ENCODE assay signal across 25 mouse cellular contexts in the genomic region with DNA sequence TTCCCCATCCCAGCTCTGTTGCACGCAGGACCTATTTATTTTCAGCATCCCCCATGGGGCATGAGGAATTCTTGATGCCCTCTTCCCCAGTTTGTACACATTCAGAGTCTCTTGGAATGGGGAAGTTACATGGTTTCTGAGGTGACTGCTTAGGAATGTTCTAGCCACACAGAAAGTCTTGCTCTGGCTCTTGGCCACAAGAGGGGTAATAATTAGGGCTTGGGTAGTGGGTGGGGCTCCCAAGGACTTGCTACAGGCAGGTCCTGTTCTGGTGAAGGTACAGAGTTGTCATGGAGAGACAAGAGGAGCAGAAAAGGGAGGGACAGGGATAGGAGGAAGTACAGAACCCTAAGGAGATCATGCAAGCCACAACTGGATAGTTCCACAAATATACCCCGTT. TPM values are rescaled to one million over a fixed set of nuclear protein-coding genes. Genes with fewer than 3 reads are reported as not detected.
DNase-seq lines count a peak whose midpoint lies in the region; ATAC-seq lines count a peak whose summit lies in the region.
"Had no signal": no experiment of that assay in that cellular context is flagged by ENCODE, and none has a peak within 500 bp of the region (broad histone marks: within the 10 kb centered on the region; RNA-seq: fewer than 3 reads in every experiment).

No protein-coding gene starts in this region.

- peak; percentile 47 for DNase-seq in urinary bladder, postnatal 14 days (ENCODE audit: low spot score)
- DNase-seq in urinary bladder, postnatal 10 days (ENCODE audit: low spot score) = no peak
- DNase-seq in gastrocnemius, postnatal 14 days = no peak
- no peak for DNase-seq in gastrocnemius, adult 18-20 months (ENCODE audit: low spot score)
- DNase-seq: cerebellum, postnatal 14 days; embryo, embryonic 11 days; forebrain, postnatal 0 days; gastrocnemius, adult 2 months; kidney, adult 11 months; kidney, postnatal 10 days; right cerebral cortex, postnatal 14 days; spleen, adult 18-20 months; thymus, adult 18-20 months had no signal

- H3K9ac ChIP-seq in lung, embryonic 16.5 days (ENCODE audit: low read length) = no peak overlapping the region
- H3K9ac ChIP-seq in intestine, embryonic 15.5 days = no peak overlapping the region
- H3K9ac ChIP-seq: forebrain, postnatal 0 days; limb, embryonic 15.5 days; liver, embryonic 15.5 days; neural tube, embryonic 15.5 days had no signal

- intact Hi-C loops in gastrocnemius, postnatal 14 days (cut with DNase I; ENCODE audit: low total_unique reads) = no loop called here

- H3K4me2 ChIP-seq in lung, embryonic 16.5 days (ENCODE audit: low read depth, low read length) = no peak overlapping the region
- H3K4me2 ChIP-seq in intestine, embryonic 15.5 days (replicated peaks) = no peak overlapping the region
- H3K4me2 ChIP-seq: limb, embryonic 15.5 days; liver, embryonic 15.5 days; neural tube, embryonic 15.5 days had no signal

- H3K4me1 ChIP-seq in brown adipose tissue, adult 24 weeks (ENCODE audit: control insufficient read depth, insufficient read depth, insufficient read length, low read length) = peaks cover 3% of the 10 kb centered on the region
- no peaks in the 10 kb centered on the region for H3K4me1 ChIP-seq in lung, embryonic 16.5 days (replicated peaks; ENCODE audit: control insufficient read depth, insufficient read depth, low read length)
- no peaks in the 10 kb centered on the region for H3K4me1 ChIP-seq in intestine, embryonic 15.5 days (replicated peaks)
- H3K4me1 ChIP-seq: limb, embryonic 15.5 days; liver, embryonic 15.5 days; neural tube, embryonic 15.5 days had no signal

- H3K27me3 ChIP-seq in lung, embryonic 16.5 days (ENCODE audit: control insufficient read depth, insufficient read depth, low read depth, low read length) = no peaks in the 10 kb centered on the region
- H3K27me3 ChIP-seq in intestine, embryonic 15.5 days (replicated peaks) = no peaks in the 10 kb centered on the region; the same call in 1 of the 2 replicates
- H3K27me3 ChIP-seq: limb, embryonic 15.5 days; liver, embryonic 15.5 days; neural tube, embryonic 15.5 days had no signal

- no peaks in the 10 kb centered on the region for H3K9me3 ChIP-seq in lung, embryonic 16.5 days (ENCODE audit: control insufficient read depth, low read length)
- H3K9me3 ChIP-seq in intestine, embryonic 15.5 days = no peaks in the 10 kb centered on the region
- H3K9me3 ChIP-seq: limb, embryonic 15.5 days; liver, embryonic 15.5 days; neural tube, embryonic 15.5 days had no signal

- H3K27ac ChIP-seq in brown adipose tissue, adult 24 weeks (replicated peaks; ENCODE audit: low read depth, low read length) = peak overlapping the region; percentile 60
- no peak overlapping the region for H3K27ac ChIP-seq in lung, embryonic 16.5 days (ENCODE audit: low read length)
- H3K27ac ChIP-seq in intestine, embryonic 15.5 days = no peak overlapping the region
- H3K27ac ChIP-seq: gastrocnemius, adult 2 months; hindbrain, postnatal 0 days; limb, embryonic 15.5 days; liver, embryonic 15.5 days; neural tube, embryonic 15.5 days had no signal

- ATAC-seq in lung, embryonic 16.5 days (ENCODE audit: low read depth) = peak; percentile 71
- 0 out of 2 replicates have a peak, but pooled peaks have one; percentile 27 for ATAC-seq in megakaryocyte, adult 5-6 weeks (ENCODE audit: poor library complexity, severe bottlenecking)
- no peak for ATAC-seq in intestine, embryonic 15.5 days
- ATAC-seq: forebrain, postnatal 0 days; hindbrain, postnatal 0 days; midbrain, embryonic 16.5 days had no signal

- no peaks in the 10 kb centered on the region for H3K36me3 ChIP-seq in lung, embryonic 16.5 days (ENCODE audit: control insufficient read depth, insufficient read depth, low read length)
- no peaks in the 10 kb centered on the region for H3K36me3 ChIP-seq in intestine, embryonic 15.5 days
- H3K36me3 ChIP-seq: limb, embryonic 15.5 days; liver, embryonic 15.5 days; neural tube, embryonic 15.5 days had no signal

- no peak overlapping the region for H3K4me3 ChIP-seq in brown adipose tissue, adult 24 weeks (ENCODE audit: insufficient read depth, low read depth, low read length)
- H3K4me3 ChIP-seq in lung, embryonic 16.5 days (ENCODE audit: low read length) = no peak overlapping the region
- no peak overlapping the region for H3K4me3 ChIP-seq in intestine, embryonic 15.5 days (replicated peaks)
- H3K4me3 ChIP-seq: gastrocnemius, adult 2 months; limb, embryonic 15.5 days; liver, embryonic 15.5 days; neural tube, embryonic 15.5 days had no signal

- WGBS in lung, embryonic 16.5 days = 67% methylated on average over 2 of the region's 2 CpGs
- 82% methylated on average over 2 of the region's 2 CpGs for WGBS in intestine, embryonic 15.5 days

RNA-seq across cellular contexts. Expression of a gene that starts 34.2 kb away (rescaled TPM):
- 18.5 and 18.8 TPM in 2 replicates for polyA plus RNA-seq in brown adipose tissue, adult 24 weeks (2012; ENCODE audit: insufficient read depth, insufficient read length, missing spikeins)
- polyA plus RNA-seq in lung, embryonic 16.5 days (2015; fragmentation: Nextera tagmentation; extraction: Ambion mirVana) = 3.7 TPM in 2 replicates
- 13.4 and 15.3 TPM in 2 replicates for total RNA-seq in megakaryocyte, adult 5-6 weeks (2015)
- total RNA-seq in megakaryocyte, adult 5-6 weeks (2017) = 11.8 and 16.6 TPM in 2 replicates
- 5.6 and 6.7 TPM in 2 replicates for polyA plus RNA-seq in intestine, embryonic 15.5 days (2015; fragmentation: Nextera tagmentation; extraction: Ambion mirVana)
- total RNA-seq in gastrocnemius, postnatal 14 days (2021) = 10 to 100 TPM; 12.2 to 12.5 TPM
- total RNA-seq in gastrocnemius, adult 18-20 months (2021) = 10 to 100 TPM; 25.9 to 27.1 TPM

RNA-seq across cellular contexts. Expression of a gene that starts 39.6 kb away (rescaled TPM):
- not detected in 2 replicates for polyA plus RNA-seq in brown adipose tissue, adult 24 weeks (2012; ENCODE audit: insufficient read depth, insufficient read length, missing spikeins)
- polyA plus RNA-seq in lung, embryonic 16.5 days (2015; fragmentation: Nextera tagmentation; extraction: Ambion mirVana) = 0.24 and 0.47 TPM in 2 replicates
- total RNA-seq in megakaryocyte, adult 5-6 weeks (2015) = 0.36 TPM in 1 of 2 replicates, not detected in the other
- total RNA-seq in megakaryocyte, adult 5-6 weeks (2017) = not detected in 2 replicates
- not detected in 2 replicates for polyA plus RNA-seq in intestine, embryonic 15.5 days (2015; fragmentation: Nextera tagmentation; extraction: Ambion mirVana)
- total RNA-seq in gastrocnemius, postnatal 14 days (2021) = not detected
- total RNA-seq in gastrocnemius, adult 18-20 months (2021) = not detected
- total RNA-seq: forebrain, postnatal 0 days; gastrocnemius, adult 2 months; heart, adult 8-10 months; hematopoietic stem cell, adult 5-6 weeks; hindbrain, postnatal 0 days; layer of hippocampus, adult 8-10 months had no signal
- polyA plus RNA-seq: forebrain, postnatal 0 days; liver, embryonic 15.5 days; midbrain, embryonic 16.5 days; neural tube, embryonic 15.5 days had no signal

RNA-seq across cellular contexts. Expression of a gene that starts 51.4 kb away (rescaled TPM):
- 44.3 and 48.2 TPM in 2 replicates for polyA plus RNA-seq in brown adipose tissue, adult 24 weeks (2012; ENCODE audit: insufficient read depth, insufficient read length, missing spikeins)
- polyA plus RNA-seq in lung, embryonic 16.5 days (2015; fragmentation: Nextera tagmentation; extraction: Ambion mirVana) = 79.3 and 82.1 TPM in 2 replicates
- 79.6 and 85.3 TPM in 2 replicates for total RNA-seq in megakaryocyte, adult 5-6 weeks (2015)
- total RNA-seq in megakaryocyte, adult 5-6 weeks (2017) = 98.3 and 103 TPM in 2 replicates
- 69.0 and 75.7 TPM in 2 replicates for polyA plus RNA-seq in intestine, embryonic 15.5 days (2015; fragmentation: Nextera tagmentation; extraction: Ambion mirVana)
- 10 to 100 TPM; 28.2 to 30.0 TPM for total RNA-seq in gastrocnemius, postnatal 14 days (2021)
- 10 to 100 TPM; 39.9 to 45.8 TPM for total RNA-seq in gastrocnemius, adult 18-20 months (2021)
